Mouse (Mus musculus) intestine, postnatal 0 days (tissue): Measurements from ENCODE around the gene Rex1bd. TPM values are rescaled to one million over a fixed set of nuclear protein-coding genes. Genes with fewer than 3 reads are reported as not detected.

Source experiments
- ATAC-seq: fragments of 200-750 bp; cut with Nextera tagmentation; 2 replicates; pipeline ENCODE4 v1.8.0; 2017; ENCODE audit warnings: mild to moderate bottlenecking, moderate TSS enrichment, moderate library complexity
- H3K27ac ChIP-seq: fragments of 300-500 bp; sonication (generic); 2 replicates; pipeline ENCODE4 v1.5.1; 2014; ENCODE audit warnings: mild to moderate bottlenecking, low read depth, low read length, moderate library complexity
- H3K27me3 ChIP-seq: fragments of 300-500 bp; sonication (generic); replicated peaks from 2 replicates; pipeline ENCODE4 v1.6.1; 2014; ENCODE audit warnings: low read length, mixed read lengths; ENCODE audit not compliant: control insufficient read depth, insufficient read depth
- H3K36me3 ChIP-seq: fragments of 300-500 bp; sonication (generic); 2 replicates; pipeline ENCODE4 v1.6.1; 2014; ENCODE audit warnings: mild to moderate bottlenecking, moderate library complexity; ENCODE audit not compliant: control insufficient read depth, insufficient read depth
- H3K4me1 ChIP-seq: fragments of 300-500 bp; sonication (generic); replicated peaks from 2 replicates; pipeline ENCODE4 v1.6.1; 2014; ENCODE audit warnings: antibody characterized with exemption, low read length, mixed read lengths; ENCODE audit not compliant: control insufficient read depth, insufficient read depth
- H3K4me2 ChIP-seq: fragments of 300-500 bp; sonication (generic); replicated peaks from 2 replicates; pipeline ENCODE4 v1.6.1; 2014; ENCODE audit warnings: low read depth, mild to moderate bottlenecking, moderate library complexity
- H3K4me3 ChIP-seq: fragments of 300-500 bp; sonication (generic); 2 replicates; pipeline ENCODE4 v1.5.1; 2014; ENCODE audit warnings: low read depth, low read length
- H3K9ac ChIP-seq: fragments of 300-500 bp; sonication (generic); 2 replicates; pipeline ENCODE4 v1.6.1; 2014; ENCODE audit warnings: mild to moderate bottlenecking, low read depth, low read length
- H3K9me3 ChIP-seq: fragments of 300-500 bp; sonication (generic); 2 replicates; pipeline ENCODE4 v1.6.1; 2016; ENCODE audit warnings: mixed run types; ENCODE audit not compliant: control insufficient read depth
- CTCF ChIP-seq: sonication (generic); IDR thresholded peaks from 2 replicates; pipeline ENCODE4 v1.5.1; 2016; ENCODE audit warnings: low read depth, mild to moderate bottlenecking, control low read depth, antibody characterized with exemption, moderate library complexity
- WGBS: fragments of 180-500 bp; shearing (Covaris S2); extraction: QIAGEN DNeasy Blood & Tissue Kit; methylation state at CpG from one replicate; pipeline ENCODE4 v1.1.7; 2014; 5-methylcytosine and 5-hydroxymethylcytosine counted together
- polyA plus RNA-seq: library from polyadenylated mRNA; unstranded; fragments of >200 nt; fragmentation: Nextera tagmentation; extraction: Ambion mirVana; gene quantifications from 2 replicates; pipeline ENCODE4 v1.2.1, GENCODE M21; 2015

Gene Rex1bd
- polyA plus RNA-seq, 1 experiment from 2014 or later: 148 TPM

- no peak overlapping the region for H3K27ac ChIP-seq
Observed at GRCm38 (mm10) chr8:70487993-70488796, 18.4 kb downstream of the Rex1bd start.

GRCm38 (mm10) chr8:70486941-70487520 lies 19.5 kb downstream of the Rex1bd start, which contains the start of gene Tmem59l:
Gene Tmem59l, minus strand, starts transcription at chr8:70487358.
- no peak for ATAC-seq
- peaks cover 6% of the 10 kb centered on the region; the same call in 1 of the 2 replicates for H3K4me1 ChIP-seq
- H3K4me2 ChIP-seq: peak within 1 kb of the TSS; percentile 65
- no peak within 1 kb of the TSS for H3K27ac ChIP-seq
- H3K9me3 ChIP-seq: no peaks in the 10 kb centered on the region
- H3K36me3 ChIP-seq: no peaks in the 10 kb centered on the region
- H3K4me3 ChIP-seq: peak within 1 kb of the TSS; percentile 39
- H3K27me3 ChIP-seq: peaks cover 76% of the 10 kb centered on the region
- 8% methylated on average over 33 of the region's 33 CpGs for WGBS
- TF ChIP-seq CTCF: no peak
- H3K9ac ChIP-seq: no peak within 1 kb of the TSS

More at GRCm38 (mm10) chr8:70487993-70488796, 18.4 kb downstream of the Rex1bd start:
- WGBS: 7% methylated on average over 55 of the region's 55 CpGs
- Histone ChIP-seq H3K27me3 (peaks cover 87% of the 10 kb centered on the region), H3K4me2 (peak overlapping the region; percentile 65), H3K4me1 (peaks cover 6% of the 10 kb centered on the region; the same call in 1 of the 2 replicates), H3K9me3 (no peaks in the 10 kb centered on the region), H3K4me3 (peak overlapping the region; percentile 39), H3K9ac (no peak overlapping the region), H3K36me3 (no peaks in the 10 kb centered on the region)
- ATAC-seq: no peak
- TF ChIP-seq CTCF: no peak

- 65% methylated on average over 7 of the region's 7 CpGs for WGBS
- H3K4me2 ChIP-seq: no peak overlapping the region
- no peaks in the 10 kb centered on the region for H3K9me3 ChIP-seq
- no peak for TF ChIP-seq CTCF
- H3K9ac ChIP-seq: no peak overlapping the region
- no peak for ATAC-seq
- H3K27ac ChIP-seq: no peak overlapping the region
- H3K4me1 ChIP-seq: peaks cover 6% of the 10 kb centered on the region
- H3K36me3 ChIP-seq: no peaks in the 10 kb centered on the region
- H3K4me3 ChIP-seq: no peak overlapping the region
- H3K27me3 ChIP-seq: peaks cover 68% of the 10 kb centered on the region
Observed at GRCm38 (mm10) chr8:70486191-70486681, 20.3 kb downstream of the Rex1bd start.

- H3K27me3 ChIP-seq: peaks cover 35% of the 10 kb centered on the region
- no peak overlapping the region for H3K4me2 ChIP-seq
- WGBS: 59% methylated on average over 2 of the region's 2 CpGs
- H3K4me3 ChIP-seq: no peak overlapping the region
- H3K9ac ChIP-seq: no peak overlapping the region
- no peak overlapping the region for H3K27ac ChIP-seq
- no peaks in the 10 kb centered on the region for H3K36me3 ChIP-seq
- H3K4me1 ChIP-seq: no peaks in the 10 kb centered on the region; the same call in 1 of the 2 replicates
- TF ChIP-seq CTCF: no peak
- H3K9me3 ChIP-seq: no peaks in the 10 kb centered on the region
- ATAC-seq: no peak
Observed at GRCm38 (mm10) chr8:70482943-70483342, 23.6 kb downstream of the Rex1bd start.

GRCm38 (mm10) chr8:70481908-70482307 lies 24.6 kb downstream of the Rex1bd start:
- no peak for ATAC-seq
- no peak overlapping the region for H3K4me3 ChIP-seq
- H3K9ac ChIP-seq: no peak overlapping the region
- no peaks in the 10 kb centered on the region for H3K9me3 ChIP-seq
- no peak overlapping the region for H3K27ac ChIP-seq
- H3K4me1 ChIP-seq: peaks cover 6% of the 10 kb centered on the region; the same call in 1 of the 2 replicates
- no peaks in the 10 kb centered on the region for H3K36me3 ChIP-seq
- no peak for TF ChIP-seq CTCF
- 54% methylated on average over 3 of the region's 3 CpGs for WGBS
- peaks cover 26% of the 10 kb centered on the region for H3K27me3 ChIP-seq
- no peak overlapping the region for H3K4me2 ChIP-seq

GRCm38 (mm10) chr8:70477269-70477982 lies 29.1 kb downstream of the Rex1bd start:
- 3% methylated on average over 21 of the region's 21 CpGs for WGBS
- peak overlapping the region; percentile 66 for H3K27ac ChIP-seq
- peak; percentile 40 for ATAC-seq
- no peaks in the 10 kb centered on the region for H3K36me3 ChIP-seq
- H3K4me1 ChIP-seq: peaks cover 6% of the 10 kb centered on the region; the same call in 1 of the 2 replicates
- no peaks in the 10 kb centered on the region for H3K9me3 ChIP-seq
- no peak overlapping the region for H3K9ac ChIP-seq
- TF ChIP-seq CTCF: no peak
- H3K4me2 ChIP-seq: peak overlapping the region; percentile 86
- no peaks in the 10 kb centered on the region for H3K27me3 ChIP-seq
- H3K4me3 ChIP-seq: peak overlapping the region; percentile 71
